Mouse (Mus musculus) ovary, postnatal 10 days (tissue): ENCODE measurements around the gene Mrps23.

Source experiments
- DNase-seq: peaks from one replicate; pipeline ENCODE4 v3.0.0; 2022; ENCODE audit warnings: low spot score

The Mrps23 gene

DNA sequence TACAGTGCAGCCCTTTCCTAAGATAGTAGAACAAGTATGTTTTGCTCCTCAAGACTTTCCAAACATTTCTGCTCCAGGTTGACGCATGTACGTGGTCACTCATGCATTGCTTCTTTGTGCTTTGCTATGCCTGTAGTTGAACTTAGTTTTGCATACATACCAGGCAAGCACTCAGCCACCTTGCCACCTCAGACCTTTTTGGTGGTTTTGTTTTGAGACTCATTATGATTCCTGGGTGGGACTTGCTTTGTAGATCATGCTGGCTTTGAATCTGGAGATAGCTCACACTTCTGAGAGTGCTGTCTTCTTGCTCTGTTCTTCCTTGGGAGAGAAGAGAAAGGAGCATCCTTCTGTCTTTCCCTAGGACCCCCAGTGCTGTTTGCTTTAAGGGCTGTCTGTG is 3.5 kb downstream of the Mrps23 start:
- no peak for DNase-seq

DNA sequence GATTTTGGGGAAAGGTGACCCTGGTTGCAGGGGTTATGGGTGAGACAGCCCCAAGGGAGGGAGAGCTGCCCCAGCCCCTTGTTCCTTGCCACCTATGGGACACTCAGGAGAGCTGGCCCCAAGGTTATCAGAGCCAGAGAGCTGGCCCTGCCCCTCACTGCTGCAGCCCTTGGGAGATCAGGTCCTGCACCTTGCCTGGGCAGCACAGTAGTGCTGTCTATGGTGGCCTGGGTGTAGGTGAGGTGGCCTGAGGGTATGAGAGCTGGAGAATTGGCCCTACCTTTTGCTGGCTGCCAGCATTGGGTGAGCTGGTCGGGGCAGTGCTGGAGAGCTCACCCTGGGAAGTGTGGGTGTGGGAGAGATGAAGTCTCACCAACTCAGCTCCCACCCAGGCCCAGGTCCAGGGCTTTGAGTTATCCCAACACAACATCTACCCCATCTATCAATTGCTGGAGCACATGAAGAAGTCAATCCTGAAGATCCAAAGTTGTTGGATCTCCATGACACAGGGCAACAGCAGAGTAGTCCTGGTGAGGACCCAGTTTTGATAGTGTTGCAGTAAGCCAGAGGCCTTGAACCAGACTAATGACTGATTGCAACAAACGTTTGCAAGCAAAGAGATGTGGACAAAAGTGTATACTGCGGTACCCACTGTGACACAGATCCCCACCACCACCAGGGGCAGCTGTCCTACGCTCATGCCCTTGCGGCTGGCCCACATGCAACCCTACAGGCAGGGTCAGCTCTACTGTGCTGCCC is 7.8 kb downstream of the Mrps23 start:
- DNase-seq: no peak

DNA sequence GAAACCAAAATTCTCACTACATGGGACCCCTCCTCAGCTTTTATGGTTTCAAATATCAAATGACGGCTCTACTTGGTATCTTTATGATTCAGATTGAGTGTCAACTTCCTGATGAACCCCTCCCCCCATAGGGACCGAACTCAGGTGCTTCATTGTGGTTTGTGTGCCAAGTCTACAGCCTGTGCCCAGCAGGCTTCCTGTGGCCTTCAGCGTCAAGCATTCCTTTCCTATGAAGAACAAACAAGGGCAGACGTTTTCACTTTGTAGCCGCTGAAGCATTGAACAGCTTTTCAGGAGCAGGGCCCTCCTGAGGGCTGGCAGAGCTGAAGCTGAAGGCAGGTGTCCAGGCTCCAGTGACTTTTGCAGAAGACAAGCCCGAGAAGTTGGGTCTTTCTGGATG is 9.6 kb downstream of the Mrps23 start:
- no peak for DNase-seq

DNA sequence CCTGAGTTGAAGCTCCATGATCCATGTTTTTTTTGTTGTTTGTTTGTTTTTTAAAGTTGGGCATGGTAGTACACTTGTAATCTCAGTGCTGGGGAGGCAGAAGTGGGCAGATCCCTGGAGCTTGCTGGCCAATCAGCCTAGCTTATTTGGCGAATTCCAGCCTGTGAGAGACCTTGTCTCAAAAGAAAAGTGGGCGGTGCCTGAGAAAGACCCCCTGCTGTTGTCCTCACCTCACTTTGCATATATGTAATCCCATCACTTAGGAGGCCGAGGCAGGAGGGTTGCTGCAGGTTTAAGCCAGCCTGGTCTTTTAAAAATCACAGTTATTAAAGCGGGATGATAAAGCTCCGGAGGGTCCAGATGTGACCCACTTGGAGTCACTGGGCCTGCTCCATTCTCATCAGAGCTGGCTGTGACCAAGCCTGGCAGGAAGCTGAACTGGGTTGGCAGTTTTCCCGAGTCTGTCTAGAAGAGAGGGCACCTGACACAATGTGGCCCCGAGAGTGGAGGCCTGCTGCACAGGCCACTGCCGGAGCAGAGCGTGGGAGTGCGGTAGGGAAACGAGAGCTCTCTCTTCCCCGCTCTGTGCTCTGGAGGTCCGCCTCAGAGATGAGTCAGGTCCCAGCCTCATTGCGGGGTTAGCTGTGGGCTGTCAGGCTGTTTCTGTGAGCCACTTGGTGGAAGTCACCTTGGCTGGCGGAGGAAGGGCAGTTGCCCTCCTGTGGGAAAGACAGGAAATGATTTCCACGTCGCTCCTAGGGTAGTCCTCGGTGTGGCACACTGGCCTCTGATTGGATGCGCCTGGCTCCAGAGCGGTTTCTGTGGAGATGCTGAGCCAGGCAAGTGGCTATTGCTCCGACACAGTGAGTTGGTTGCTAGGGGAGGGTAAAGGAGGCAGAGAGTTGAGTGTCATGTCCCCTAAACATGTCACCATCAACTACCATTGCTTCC is 11.0 kb downstream of the Mrps23 start:
- no peak for DNase-seq

DNA sequence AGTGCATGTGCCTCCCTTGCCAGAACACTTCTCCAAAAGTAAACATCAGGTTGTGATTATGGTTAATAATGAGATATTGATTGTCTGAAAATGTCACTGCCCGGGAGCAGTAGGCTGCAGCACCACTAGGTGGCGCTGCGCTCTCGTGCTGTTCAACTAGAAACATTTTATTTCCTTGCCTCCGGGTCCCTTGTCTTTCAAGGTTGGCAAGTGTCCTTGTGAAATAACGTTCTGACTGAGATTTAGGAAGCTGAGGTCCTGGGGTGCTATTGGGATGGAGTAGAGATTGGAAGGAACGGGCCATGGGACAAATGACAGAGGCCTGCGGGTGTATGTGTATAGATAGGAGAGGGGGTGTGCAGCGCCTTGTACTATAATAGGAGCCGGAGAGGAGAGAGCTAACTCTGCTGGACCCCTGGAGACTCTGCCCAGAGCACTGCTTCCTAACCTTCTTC is 12.1 kb downstream of the Mrps23 start:
- DNase-seq: no peak

DNA sequence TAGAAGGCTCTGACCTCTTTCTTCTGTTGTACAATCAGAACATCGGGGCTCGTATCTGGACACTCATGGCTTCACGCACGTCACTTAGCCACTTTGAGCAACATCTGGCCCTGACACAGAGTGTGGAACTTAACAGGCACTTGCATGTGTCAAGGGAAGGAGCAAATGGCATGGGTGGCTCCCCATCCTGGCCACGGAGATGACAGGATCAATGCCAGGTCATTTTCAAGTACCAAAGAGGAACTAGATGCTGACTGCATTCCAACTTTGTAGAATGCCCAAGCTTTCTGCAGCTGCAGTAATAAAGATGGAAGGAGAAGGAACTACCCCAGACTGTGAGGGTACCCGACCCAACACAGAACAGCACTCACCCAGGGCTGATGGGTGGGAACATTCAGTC is 14.0 kb downstream of the Mrps23 start:
- no peak for DNase-seq

DNA sequence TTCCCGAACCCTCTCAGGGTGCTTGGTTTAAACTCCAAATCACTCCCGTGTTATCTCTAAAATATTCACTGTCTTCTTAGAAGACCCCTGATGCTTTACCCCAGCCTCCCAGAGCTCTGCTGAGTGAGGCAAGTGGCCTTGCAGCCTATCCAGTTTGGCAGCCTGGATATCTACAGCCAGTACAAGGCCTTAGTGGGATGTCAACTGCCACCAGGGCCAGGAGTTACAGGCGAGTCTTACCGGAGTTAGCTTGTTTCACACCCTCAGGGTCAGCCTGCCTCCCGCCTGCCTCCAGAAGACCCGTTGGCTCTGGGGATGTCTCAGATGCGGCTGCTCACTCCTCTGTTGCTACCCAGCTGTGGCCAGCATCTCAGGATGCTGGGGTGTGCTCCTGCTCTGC is 14.4 kb downstream of the Mrps23 start:
- DNase-seq: no peak

DNA sequence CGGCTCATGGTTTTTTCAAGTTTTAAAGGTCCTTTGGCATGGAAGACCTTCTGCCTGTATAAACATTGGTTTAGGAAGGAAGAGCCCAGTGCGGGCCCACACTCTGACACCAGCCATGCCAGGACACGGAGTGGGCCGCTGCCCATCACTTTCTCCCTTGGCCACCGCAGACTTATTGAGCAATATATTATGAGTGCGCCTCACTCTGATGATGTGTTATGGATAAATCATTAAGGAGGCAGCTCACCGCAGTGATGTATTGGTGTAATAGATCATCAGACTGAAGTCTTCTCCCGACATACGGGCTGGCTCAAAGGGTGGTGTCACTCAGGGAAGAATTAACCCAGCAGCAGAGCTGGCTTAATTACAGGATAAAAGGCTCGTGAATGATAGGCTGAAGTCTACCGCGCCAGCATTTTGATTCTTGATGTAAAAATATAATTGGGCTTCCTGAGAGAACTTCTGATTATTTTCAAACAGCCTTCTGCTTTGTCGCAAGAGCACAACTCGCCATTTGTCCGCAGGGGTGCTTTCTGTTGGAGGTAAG is 17.8 kb downstream of the Mrps23 start:
- no peak for DNase-seq

DNA sequence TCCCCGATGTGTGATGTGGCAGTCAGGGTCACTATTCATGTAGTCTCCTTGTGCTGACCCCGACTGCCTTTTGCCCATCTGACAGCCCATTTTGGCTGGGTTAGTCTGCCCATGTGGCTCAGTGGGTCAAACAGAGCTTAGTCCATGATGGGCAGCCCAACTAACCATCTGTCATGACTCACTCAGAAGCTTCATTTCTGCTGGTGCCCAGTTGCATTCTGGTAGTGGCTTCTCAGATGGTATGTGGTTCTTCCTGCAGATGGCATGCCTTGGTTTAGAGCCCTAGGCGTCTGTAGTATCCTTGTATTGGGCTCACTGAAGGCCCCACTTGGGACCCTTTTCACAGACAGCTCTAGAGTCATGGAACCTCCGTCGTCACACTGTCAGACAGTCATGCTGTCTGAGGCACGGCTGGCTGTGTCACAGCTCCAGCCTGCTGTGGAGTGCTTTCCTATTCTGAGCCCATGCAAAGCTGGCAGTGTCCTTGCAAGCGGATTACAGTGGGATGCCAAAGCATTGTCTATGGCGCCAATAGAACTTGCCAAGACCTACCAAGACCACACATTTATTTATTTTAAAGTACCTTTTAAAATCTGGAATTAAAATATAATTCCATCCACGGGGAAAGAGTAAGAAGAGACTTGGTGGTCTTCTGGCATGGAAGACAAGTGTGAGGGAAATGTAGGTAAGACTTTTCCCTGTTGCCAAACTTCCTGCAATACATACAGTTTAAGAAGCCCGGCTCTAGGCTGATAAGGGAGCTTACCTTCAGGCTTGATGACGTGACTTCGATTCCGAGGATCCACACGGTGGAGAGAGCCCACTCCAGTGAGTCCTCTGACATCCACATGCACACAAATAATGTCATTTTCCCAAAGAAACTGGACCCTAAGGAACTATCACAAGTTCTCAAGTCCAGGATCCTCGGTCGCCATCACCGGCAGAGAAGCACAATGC is 23.1 kb downstream of the Mrps23 start:
- no peak for DNase-seq

DNA sequence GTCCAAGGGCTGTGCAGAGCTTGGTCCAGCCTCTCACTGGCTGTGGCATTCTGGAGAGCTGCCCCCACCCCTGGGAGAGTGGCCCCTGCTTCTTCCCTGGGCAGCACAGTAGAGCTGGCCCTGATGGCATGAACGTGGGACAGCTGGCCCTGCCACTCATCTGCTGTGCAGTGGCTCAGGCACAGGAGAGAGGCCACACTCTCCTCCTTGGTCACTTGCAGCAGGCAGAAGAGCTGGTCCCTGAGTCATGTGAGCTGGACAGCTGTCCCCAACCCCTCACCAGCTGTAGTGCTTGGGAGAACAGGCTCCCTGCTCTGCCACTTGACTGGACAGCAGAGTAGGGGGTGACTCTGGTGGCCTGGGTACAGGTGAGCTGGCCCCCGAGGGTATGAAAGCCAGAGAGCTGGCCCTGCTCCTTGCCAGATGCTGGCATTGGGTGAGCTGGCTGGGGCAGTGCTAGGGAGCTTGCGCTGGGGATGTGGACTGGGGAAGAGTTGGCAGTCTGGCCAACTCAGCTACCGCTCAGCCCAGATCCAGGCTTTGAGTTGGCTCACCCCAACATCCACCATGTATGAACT is 27.1 kb downstream of the Mrps23 start:
- no peak for DNase-seq

DNA sequence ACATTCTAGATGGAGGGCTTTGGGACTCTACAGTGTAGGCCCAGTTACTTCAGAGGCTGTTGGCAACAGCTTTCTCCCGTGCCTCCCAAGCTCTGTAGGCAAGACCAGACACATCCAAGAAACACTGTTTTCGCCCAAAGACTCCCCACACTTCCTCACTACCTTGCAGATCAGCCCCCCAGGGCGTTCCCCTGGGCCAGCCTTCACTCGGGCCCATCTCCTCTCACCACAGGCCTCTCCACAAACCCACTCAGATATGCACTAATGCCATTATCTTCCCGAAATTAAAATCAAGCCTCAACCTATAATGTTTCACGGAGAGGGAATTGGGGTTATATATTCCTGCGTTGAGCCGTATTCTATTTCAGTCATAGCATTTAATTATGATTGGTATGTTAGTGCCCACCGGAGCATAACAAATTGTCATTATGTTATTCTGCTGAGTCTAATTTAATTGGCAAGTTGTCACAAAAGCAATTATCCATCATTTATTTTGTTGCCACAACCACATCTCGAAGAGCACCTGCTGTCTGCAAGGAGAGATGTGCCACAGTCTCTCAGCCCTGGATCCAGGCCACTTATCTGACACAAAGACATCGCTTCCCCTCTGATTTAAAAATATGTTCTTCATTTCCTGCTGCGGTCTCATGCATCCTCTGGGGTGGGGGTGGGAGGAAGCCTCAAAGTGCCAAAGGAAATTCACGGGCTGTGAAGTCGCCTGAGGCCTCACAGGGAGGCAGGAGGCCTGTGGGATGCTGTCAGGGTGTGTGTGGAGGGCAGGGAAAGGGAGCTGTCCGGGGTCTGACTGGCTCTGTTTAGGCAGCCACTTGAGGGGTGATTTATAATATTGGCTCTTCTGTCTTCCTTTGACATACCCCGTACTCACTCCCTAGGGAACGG is 29.6 kb downstream of the Mrps23 start:
- no peak for DNase-seq

DNA sequence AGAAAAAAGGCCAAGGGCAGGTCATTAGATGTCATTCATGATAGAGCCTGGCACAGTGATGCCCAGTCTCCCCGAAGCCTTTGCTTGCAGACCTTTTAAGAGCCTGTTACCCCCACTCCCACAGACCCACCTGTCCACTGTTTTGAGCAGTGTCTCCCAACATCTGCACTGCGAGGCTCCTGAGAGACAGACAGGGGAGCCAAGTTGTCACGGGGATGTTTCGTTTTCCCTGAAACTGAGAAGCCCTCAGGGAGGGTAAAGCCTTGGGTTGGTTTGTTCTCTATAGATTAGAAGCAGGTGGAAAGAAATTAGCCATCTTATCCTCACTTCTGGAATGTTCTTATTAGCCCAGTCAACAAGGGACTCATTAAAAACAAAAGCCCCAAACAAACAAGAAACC is 30.6 kb downstream of the Mrps23 start:
- no peak for DNase-seq

DNA sequence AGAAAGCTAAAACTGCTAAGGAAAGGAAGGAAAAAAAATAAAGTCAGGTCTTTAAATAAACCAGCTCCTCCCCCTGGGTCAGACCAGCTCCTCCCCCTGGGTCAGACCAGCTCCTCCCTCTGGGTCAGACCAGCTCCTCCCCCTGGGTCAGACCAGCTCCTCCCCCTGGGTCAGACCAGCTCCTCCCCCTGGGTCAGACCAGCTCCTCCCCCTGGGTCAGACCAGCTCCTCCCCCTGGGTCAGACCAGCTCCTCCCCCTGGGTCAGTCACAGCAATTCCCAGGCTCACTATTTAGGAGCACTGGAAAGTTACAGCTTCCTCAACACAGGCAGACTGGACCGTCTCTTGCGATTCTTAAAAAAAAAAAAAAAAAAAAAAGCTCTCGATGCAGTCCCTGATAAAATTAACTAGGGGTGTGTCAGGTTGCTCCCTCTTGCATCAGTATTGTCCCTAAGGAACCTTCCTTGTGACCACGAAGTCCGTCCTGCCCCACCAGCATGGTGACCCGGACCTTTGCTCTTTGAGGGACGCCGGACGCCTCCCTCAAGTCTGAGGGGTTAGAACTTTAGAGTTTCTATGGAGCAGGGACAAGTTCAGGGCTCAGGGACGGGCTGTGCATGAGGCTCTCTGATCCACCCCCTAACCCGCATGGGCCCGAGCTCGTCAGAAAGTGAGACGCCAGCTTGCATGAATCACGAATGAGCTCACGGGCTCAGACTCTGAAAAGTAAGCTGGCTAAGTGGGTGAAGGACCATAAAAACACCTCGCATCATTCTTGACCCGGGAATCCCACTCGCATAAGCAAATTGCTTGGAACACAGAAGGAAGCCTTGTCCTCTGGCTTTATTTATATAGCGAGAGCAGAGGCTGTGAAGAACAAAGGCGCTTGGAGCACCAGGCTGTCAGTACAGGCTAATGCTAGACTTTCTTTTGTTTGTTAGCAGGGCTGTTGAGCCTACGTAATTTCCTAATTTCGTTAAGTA is 31.3 kb downstream of the Mrps23 start:
- no peak for DNase-seq

DNA sequence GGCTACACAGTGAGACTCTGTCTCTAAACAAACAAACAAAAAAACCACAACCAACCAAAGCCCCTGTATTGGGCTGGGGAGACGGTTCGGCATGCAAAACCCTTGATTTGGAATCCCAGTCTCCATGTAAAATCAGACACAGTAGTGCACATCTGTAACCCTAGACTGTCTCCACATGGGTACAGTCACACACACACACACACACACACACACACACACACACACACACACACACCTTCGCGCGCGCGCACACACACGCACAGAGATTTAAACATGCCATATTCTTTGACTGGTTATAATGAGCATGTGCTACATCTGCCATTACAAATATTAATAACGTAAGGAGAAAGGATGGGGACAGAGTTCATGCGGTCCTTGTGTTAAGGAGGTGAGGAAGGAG is 36.1 kb downstream of the Mrps23 start:
- DNase-seq: no peak

DNA sequence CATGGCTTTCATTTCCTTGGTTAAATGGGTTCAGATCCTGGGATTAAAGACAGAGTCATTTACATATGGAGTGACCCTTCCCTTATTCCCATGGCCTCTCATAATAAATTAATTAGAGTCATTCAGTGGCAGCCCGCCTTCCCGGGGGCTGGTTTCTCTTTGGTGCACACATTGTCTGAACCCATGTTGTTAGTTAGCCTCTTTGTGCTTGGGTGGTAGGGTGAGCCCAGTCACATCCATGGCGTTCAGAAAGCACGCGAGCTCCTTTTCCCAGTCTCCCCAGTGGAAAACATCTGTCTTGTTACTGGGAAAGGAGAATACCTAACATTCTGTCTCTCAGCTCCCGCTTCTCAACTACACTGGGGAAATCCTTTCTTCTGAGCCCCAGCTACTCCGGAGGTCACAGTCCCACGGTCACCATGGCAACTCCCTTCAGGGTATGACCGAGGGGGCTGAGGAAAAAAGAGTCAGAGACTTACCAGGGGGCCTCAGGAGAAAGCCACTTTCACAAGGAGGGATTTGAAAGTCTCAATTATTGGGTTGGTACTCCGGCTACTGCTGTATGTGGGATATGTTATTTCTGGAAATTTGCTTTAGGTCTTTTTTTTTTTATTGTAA is 36.7 kb downstream of the Mrps23 start:
- DNase-seq: no peak

DNA sequence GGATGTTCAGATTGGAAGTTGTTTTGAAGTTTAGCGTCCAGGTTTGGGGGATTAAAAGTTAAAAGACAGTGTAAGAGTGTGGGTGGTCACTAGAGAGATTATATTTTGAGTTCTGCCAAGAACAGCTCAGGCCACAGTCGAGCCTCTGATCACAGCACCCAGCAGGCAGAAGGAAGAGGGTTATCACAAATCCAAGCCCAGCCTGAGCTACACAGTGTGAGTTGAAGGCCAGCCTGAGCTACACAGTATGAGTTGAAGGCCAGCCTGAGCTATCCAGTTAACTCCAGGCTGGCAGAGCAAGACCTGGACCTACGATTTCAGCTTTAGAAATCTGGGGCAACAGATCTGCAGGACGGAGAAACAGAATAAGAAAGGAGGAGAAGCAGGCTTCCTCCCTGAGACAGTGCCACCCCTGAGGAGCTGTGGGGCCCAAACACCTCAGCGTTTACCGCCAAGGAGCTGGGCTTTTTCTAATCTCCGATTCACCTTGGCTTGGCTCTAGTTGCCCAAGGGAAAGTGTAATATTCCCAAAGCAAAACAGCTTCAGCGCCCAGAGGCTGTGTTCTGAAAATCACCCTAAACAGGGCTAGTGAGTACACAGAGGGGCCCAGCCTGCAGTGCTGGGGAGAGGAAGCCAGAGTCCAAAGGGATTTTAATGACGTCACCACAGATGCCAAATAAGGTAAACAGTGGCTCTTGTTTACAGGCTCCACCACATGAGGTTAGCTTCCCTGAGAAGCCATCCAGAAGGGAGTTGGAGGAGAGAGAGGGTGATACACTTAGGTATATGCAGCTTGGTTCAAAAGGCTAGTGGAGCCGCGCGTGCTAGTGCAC is 37.5 kb downstream of the Mrps23 start:
- DNase-seq: no peak

DNA sequence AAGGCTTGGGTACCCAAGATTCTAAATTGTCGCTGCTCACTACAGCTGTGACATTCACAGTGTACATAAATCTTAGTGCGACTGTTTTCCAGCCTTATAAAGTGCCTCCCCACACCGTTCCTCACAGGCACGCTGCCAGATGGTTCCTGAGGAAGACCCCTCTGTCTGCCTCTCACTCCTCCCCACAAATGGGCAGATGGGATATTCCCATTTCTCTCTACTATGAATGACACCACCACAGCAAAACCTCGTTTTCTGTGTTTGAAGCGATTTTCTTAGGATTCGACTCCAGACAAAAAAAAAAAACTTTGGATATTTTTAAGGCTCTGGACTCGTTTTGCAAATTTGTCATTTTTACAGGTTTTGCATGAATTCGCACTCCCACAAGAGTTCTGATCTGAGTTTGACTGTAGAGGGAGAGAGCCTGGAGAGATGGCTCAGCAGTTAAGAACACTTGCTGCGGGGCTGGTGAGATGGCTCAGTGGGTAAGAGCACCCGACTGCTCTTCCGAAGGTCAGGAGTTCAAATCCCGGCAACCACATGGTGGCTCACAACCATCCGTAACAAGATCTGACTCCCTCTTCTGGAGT is 41.5 kb downstream of the Mrps23 start:
- no peak for DNase-seq
